Mouse (Mus musculus): ENCODE results near the gene Hspd1.

GRCm38 (mm10) chr1:55087401-55087904 lies 590 bp downstream of the Hspd1 start:
- TF ChIP-seq CTCF (IDR thresholded peaks at IDR 0.05; ENCODE audit: low read depth, low read length): no peak
- peak; percentile 89 for TF ChIP-seq POLR2A (IDR thresholded peaks at IDR 0.05; ENCODE audit: extremely low read depth, insufficient read depth, low read length)

Measured in liver, adult 2 months (tissue).